Mouse (Mus musculus) neural tube, embryonic 15.5 days (tissue): ENCODE measurements around the gene March8. TPM values are rescaled to one million over a fixed set of nuclear protein-coding genes. Genes with fewer than 3 reads are reported as not detected.
A peak's percentile ranks its signal among the peaks of the same experiment; 100 is the strongest.

ENCODE experiments used
- ATAC-seq: fragments of 200-750 bp; cut with Nextera tagmentation; 2 replicates; pipeline ENCODE4 v1.8.0; 2017; ENCODE audit warnings: mild to moderate bottlenecking, moderate TSS enrichment, moderate library complexity; ENCODE audit not compliant: low FRiP score
- H3K27ac ChIP-seq: fragments of 300-500 bp; sonication (generic); replicated peaks from 2 replicates; pipeline ENCODE4 v1.5.1; 2015; ENCODE audit warnings: mild to moderate bottlenecking, inconsistent platforms
- H3K27me3 ChIP-seq: fragments of 300-500 bp; sonication (generic); replicated peaks from 2 replicates; pipeline ENCODE4 v1.6.1; 2015; ENCODE audit warnings: inconsistent platforms
- H3K36me3 ChIP-seq: fragments of 300-500 bp; sonication (generic); 2 replicates; pipeline ENCODE4 v1.6.1; 2015; ENCODE audit warnings: inconsistent platforms
- H3K4me1 ChIP-seq: fragments of 300-500 bp; sonication (generic); 2 replicates; pipeline ENCODE4 v1.6.1; 2015; ENCODE audit warnings: inconsistent platforms
- H3K4me2 ChIP-seq: fragments of 300-500 bp; sonication (generic); 2 replicates; pipeline ENCODE4 v1.6.1; 2015; ENCODE audit warnings: inconsistent platforms, mild to moderate bottlenecking, moderate library complexity
- H3K4me3 ChIP-seq: fragments of 300-500 bp; sonication (generic); replicated peaks from 2 replicates; pipeline ENCODE4 v1.5.1; 2015; ENCODE audit warnings: mild to moderate bottlenecking, inconsistent platforms
- H3K9ac ChIP-seq: fragments of 300-500 bp; sonication (generic); replicated peaks from 2 replicates; pipeline ENCODE4 v1.6.1; 2015; ENCODE audit warnings: mild to moderate bottlenecking, inconsistent platforms
- H3K9me3 ChIP-seq: fragments of 300-500 bp; sonication (generic); replicated peaks from 2 replicates; pipeline ENCODE4 v1.6.1; 2016; ENCODE audit warnings: inconsistent platforms
- WGBS: fragments of 180-500 bp; shearing (Covaris S2); methylation state at CpG from one replicate; pipeline ENCODE4 v1.1.7; 2015; ENCODE audit warnings: mixed read lengths; 5-methylcytosine and 5-hydroxymethylcytosine counted together
- polyA plus RNA-seq: library from polyadenylated mRNA; unstranded; fragments of >200 nt; fragmentation: Nextera tagmentation; extraction: Ambion mirVana; gene quantifications from 2 replicates; pipeline ENCODE4 v1.2.1, GENCODE M21; 2015

Gene March8
- 47.7 and 56.0 TPM in 2 replicates for polyA plus RNA-seq

- Histone ChIP-seq H3K27me3 (peaks cover 3% of the 10 kb centered on the region; the same call in 1 of the 2 replicates), H3K4me2 (peak within 1 kb of the TSS; percentile 60), H3K36me3 (no peaks in the 10 kb centered on the region), H3K4me1 (peaks cover 17% of the 10 kb centered on the region), H3K9me3 (no peaks in the 10 kb centered on the region), H3K9ac (peak within 1 kb of the TSS; percentile 86), H3K4me3 (peak within 1 kb of the TSS; percentile 99), H3K27ac (peak within 1 kb of the TSS; percentile 79)
- peak; percentile 94 for ATAC-seq
- WGBS = under 1% methylated on average over 71 of the region's 75 CpGs
Measured at GRCm38 (mm10) chr6:116337835-116338501, at the start of gene March8. Gene March8 (plus strand): TSS chr6:116338024.

DNA sequence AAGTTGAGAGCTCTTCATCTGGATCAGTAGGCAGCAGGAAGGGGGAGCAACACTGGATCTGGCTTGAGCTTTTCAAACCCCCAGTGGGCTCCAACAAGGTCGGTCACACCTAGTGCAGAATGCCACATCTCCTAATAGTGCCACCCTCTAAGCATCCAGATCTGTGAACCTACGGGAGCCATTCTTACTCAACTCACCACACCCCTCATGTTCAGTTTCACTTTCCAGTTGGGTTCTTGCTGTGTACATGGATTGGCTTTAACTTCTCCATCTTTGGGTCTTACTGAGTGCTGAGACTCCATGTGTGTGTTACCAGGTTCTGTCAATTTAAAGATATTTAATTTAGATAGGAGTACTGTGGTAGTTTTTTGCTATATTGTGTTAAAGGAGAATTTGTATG is 26.4 kb upstream of the March8 start:
- WGBS = 95% methylated on average over 2 of the region's 2 CpGs
- no peaks in the 10 kb centered on the region for H3K9me3 ChIP-seq
- no peaks in the 10 kb centered on the region for H3K4me1 ChIP-seq
- H3K4me3 ChIP-seq = no peak overlapping the region
- no peak overlapping the region for H3K4me2 ChIP-seq
- no peaks in the 10 kb centered on the region for H3K27me3 ChIP-seq
- H3K27ac ChIP-seq = no peak overlapping the region
- H3K9ac ChIP-seq = no peak overlapping the region
- no peaks in the 10 kb centered on the region for H3K36me3 ChIP-seq
- ATAC-seq = no peak

- Histone ChIP-seq H3K9me3 (no peaks in the 10 kb centered on the region), H3K4me1 (no peaks in the 10 kb centered on the region), H3K27ac (no peak overlapping the region), H3K4me3 (no peak overlapping the region), H3K36me3 (no peaks in the 10 kb centered on the region), H3K27me3 (no peaks in the 10 kb centered on the region), H3K4me2 (no peak overlapping the region), H3K9ac (no peak overlapping the region)
- 86% methylated on average over 3 of the region's 3 CpGs for WGBS
- no peak for ATAC-seq
Measured at GRCm38 (mm10) chr6:116319259-116319658, 18.6 kb upstream of the March8 start.

GRCm38 (mm10) chr6:116326641-116327040 is 11.2 kb upstream of the March8 start:
- Histone ChIP-seq H3K36me3 (no peaks in the 10 kb centered on the region), H3K9me3 (no peaks in the 10 kb centered on the region), H3K27me3 (no peaks in the 10 kb centered on the region), H3K4me2 (no peak overlapping the region), H3K27ac (no peak overlapping the region), H3K9ac (no peak overlapping the region), H3K4me3 (no peak overlapping the region), H3K4me1 (no peaks in the 10 kb centered on the region)
- WGBS = 86% methylated on average over 3 of the region's 3 CpGs
- ATAC-seq = no peak

- ATAC-seq = no peak
- no peak overlapping the region for H3K9ac ChIP-seq
- H3K27ac ChIP-seq = no peak overlapping the region
- peaks cover 3% of the 10 kb centered on the region; the same call in 1 of the 2 replicates for H3K27me3 ChIP-seq
- H3K4me1 ChIP-seq = no peaks in the 10 kb centered on the region
- H3K36me3 ChIP-seq = no peaks in the 10 kb centered on the region
- no peak overlapping the region for H3K4me2 ChIP-seq
- 79% methylated on average over 2 of the region's 2 CpGs for WGBS
- H3K4me3 ChIP-seq = no peak overlapping the region
- H3K9me3 ChIP-seq = no peaks in the 10 kb centered on the region
Measured at GRCm38 (mm10) chr6:116331396-116331795, 6.4 kb upstream of the March8 start.

DNA sequence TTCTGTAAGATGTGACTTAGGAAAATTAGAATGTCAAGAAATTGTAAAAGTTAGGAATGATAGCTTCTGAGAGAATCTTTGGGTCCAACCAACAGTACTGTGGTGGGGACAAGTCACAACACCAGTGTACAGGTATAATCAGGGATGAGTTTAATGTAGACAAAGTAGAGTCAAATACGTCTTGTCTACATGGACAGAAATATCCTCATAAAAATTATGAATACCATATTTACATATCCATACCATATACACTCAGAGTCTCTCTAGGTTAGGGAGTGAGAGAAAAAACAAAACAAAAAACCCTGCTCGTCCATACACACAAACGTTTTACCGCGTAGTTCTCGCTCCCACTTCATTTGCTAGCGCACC is 374 bp upstream of the March8 start:
- no peak for ATAC-seq
- H3K4me2 ChIP-seq = peak overlapping the region; percentile 60
- H3K27ac ChIP-seq = peak overlapping the region; percentile 79
- peaks cover 3% of the 10 kb centered on the region; the same call in 1 of the 2 replicates for H3K27me3 ChIP-seq
- H3K9ac ChIP-seq = peak overlapping the region; percentile 86
- no peaks in the 10 kb centered on the region for H3K9me3 ChIP-seq
- peak overlapping the region; percentile 99 for H3K4me3 ChIP-seq
- WGBS = under 1% methylated on average over 7 of the region's 7 CpGs
- H3K4me1 ChIP-seq = peaks cover 17% of the 10 kb centered on the region
- H3K36me3 ChIP-seq = no peaks in the 10 kb centered on the region

- Histone ChIP-seq H3K4me2 (peak overlapping the region; percentile 60), H3K36me3 (no peaks in the 10 kb centered on the region), H3K27me3 (peaks cover 3% of the 10 kb centered on the region; the same call in 1 of the 2 replicates), H3K9me3 (no peaks in the 10 kb centered on the region), H3K9ac (peak overlapping the region; percentile 86), H3K4me3 (peak overlapping the region; percentile 99), H3K4me1 (peaks cover 17% of the 10 kb centered on the region), H3K27ac (peak overlapping the region; percentile 79; the same call in 1 of the 2 replicates)
- WGBS = 5% methylated on average over 8 of the region's 8 CpGs
- ATAC-seq = no peak
Measured at GRCm38 (mm10) chr6:116338520-116338919, 696 bp downstream of the March8 start.

DNA sequence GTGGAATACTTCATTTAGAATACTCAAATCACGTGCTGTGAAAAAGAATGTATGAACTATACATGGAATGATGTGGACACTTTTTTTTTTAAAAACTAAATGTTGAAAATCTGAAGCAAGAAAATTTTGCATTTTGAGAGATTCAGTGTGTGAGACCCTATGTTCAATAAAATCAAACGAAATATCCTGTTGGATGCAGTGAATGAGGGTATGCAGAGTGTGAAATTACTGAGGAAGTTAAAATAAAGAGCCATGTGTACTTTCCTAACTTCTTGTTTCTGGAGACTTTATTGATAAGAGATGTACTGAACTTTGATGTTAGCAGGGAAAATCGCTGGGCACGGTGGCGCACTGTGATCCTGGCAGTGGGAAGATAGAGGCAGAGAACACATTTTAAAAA is 1.3 kb downstream of the March8 start:
- H3K4me1 ChIP-seq = peaks cover 17% of the 10 kb centered on the region
- peak overlapping the region; percentile 60 for H3K4me2 ChIP-seq
- H3K4me3 ChIP-seq = peak overlapping the region; percentile 99
- H3K27ac ChIP-seq = no peak overlapping the region
- H3K36me3 ChIP-seq = no peaks in the 10 kb centered on the region
- ATAC-seq = no peak
- no peak overlapping the region for H3K9ac ChIP-seq
- 82% methylated on average over 5 of the region's 5 CpGs for WGBS
- no peaks in the 10 kb centered on the region for H3K9me3 ChIP-seq
- peaks cover 3% of the 10 kb centered on the region; the same call in 1 of the 2 replicates for H3K27me3 ChIP-seq

- H3K27ac ChIP-seq = no peak overlapping the region
- WGBS = 94% methylated on average over 1 of the region's 1 CpGs
- H3K27me3 ChIP-seq = no peaks in the 10 kb centered on the region; the same call in 1 of the 2 replicates
- no peak overlapping the region for H3K9ac ChIP-seq
- no peaks in the 10 kb centered on the region for H3K36me3 ChIP-seq
- peak overlapping the region; percentile 60 for H3K4me2 ChIP-seq
- ATAC-seq = no peak
- H3K4me3 ChIP-seq = no peak overlapping the region
- no peaks in the 10 kb centered on the region for H3K9me3 ChIP-seq
- peaks cover 17% of the 10 kb centered on the region for H3K4me1 ChIP-seq
Measured at GRCm38 (mm10) chr6:116340521-116340920, 2.7 kb downstream of the March8 start.

- H3K36me3 ChIP-seq = no peaks in the 10 kb centered on the region
- H3K9me3 ChIP-seq = no peaks in the 10 kb centered on the region
- no peak overlapping the region for H3K27ac ChIP-seq
- H3K4me2 ChIP-seq = no peak overlapping the region
- WGBS = 85% methylated on average over 2 of the region's 2 CpGs
- no peak overlapping the region for H3K4me3 ChIP-seq
- H3K27me3 ChIP-seq = no peaks in the 10 kb centered on the region
- H3K9ac ChIP-seq = no peak overlapping the region
- no peak for ATAC-seq
- no peaks in the 10 kb centered on the region for H3K4me1 ChIP-seq
Measured at GRCm38 (mm10) chr6:116347953-116348352, 10.1 kb downstream of the March8 start.

DNA sequence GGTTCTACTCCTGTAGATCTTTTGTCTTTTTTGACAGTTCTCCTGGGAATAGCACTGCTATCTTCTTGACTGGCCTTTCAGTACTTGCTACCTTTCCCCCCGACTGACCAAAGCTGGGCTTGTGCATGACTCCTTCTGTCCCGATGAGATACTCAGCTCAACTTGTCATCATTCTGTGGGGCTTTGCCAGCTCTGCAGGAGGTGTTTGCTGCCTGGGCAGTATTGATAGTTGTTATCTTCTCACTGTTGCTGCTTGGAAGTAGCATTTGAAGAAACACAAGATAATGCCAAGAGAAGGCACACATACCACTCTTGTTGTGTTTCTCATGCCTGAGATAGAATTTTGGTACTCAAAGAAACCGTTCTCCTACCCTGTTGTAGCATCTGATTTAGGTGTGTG is 12.2 kb downstream of the March8 start:
- no peak for ATAC-seq
- Histone ChIP-seq H3K27me3 (no peaks in the 10 kb centered on the region), H3K27ac (no peak overlapping the region), H3K36me3 (no peaks in the 10 kb centered on the region), H3K9me3 (no peaks in the 10 kb centered on the region), H3K4me2 (no peak overlapping the region), H3K9ac (no peak overlapping the region), H3K4me1 (no peaks in the 10 kb centered on the region), H3K4me3 (no peak overlapping the region)
- WGBS = 67% methylated on average over 3 of the region's 3 CpGs

GRCm38 (mm10) chr6:116350643-116351042 is 12.8 kb downstream of the March8 start:
- Histone ChIP-seq H3K4me1 (no peaks in the 10 kb centered on the region), H3K9me3 (no peaks in the 10 kb centered on the region), H3K4me2 (no peak overlapping the region), H3K36me3 (no peaks in the 10 kb centered on the region), H3K27ac (no peak overlapping the region), H3K4me3 (no peak overlapping the region), H3K9ac (no peak overlapping the region), H3K27me3 (no peaks in the 10 kb centered on the region)
- no peak for ATAC-seq
- WGBS = 86% methylated on average over 6 of the region's 6 CpGs
